Mouse (Mus musculus) midbrain, embryonic 16.5 days (tissue): ENCODE measurements at regions not wholly inside any gene's neighbourhood (a gene's known extent, or its start where the extent isn't known, plus 50 kb on each side); places are given as distances from the start of the nearest gene placed in this dataset.

Experiments used
- ATAC-seq: fragments of 200-750 bp; cut with Nextera tagmentation; 2 replicates; pipeline ENCODE4 v1.8.0; 2017; ENCODE audit warnings: moderate TSS enrichment
- H3K27ac ChIP-seq: fragments of 300-500 bp; sonication (generic); 2 replicates; pipeline ENCODE4 v1.5.1; 2014; ENCODE audit warnings: mild to moderate bottlenecking, low read length, mixed read lengths
- H3K27me3 ChIP-seq: fragments of 300-500 bp; sonication (generic); 2 replicates; pipeline ENCODE4 v1.6.1; 2014; ENCODE audit warnings: low read depth, low read length, mixed read lengths; ENCODE audit not compliant: control insufficient read depth, insufficient read depth
- H3K36me3 ChIP-seq: fragments of 300-500 bp; sonication (generic); 2 replicates; pipeline ENCODE4 v1.6.1; 2014; ENCODE audit warnings: mild to moderate bottlenecking, low read length, moderate library complexity, mixed read lengths; ENCODE audit not compliant: control insufficient read depth, insufficient read depth
- H3K4me1 ChIP-seq: fragments of 300-500 bp; sonication (generic); 2 replicates; pipeline ENCODE4 v1.6.1; 2014; ENCODE audit warnings: mild to moderate bottlenecking, low read length, mixed read lengths; ENCODE audit not compliant: control insufficient read depth, insufficient read depth
- H3K4me2 ChIP-seq: fragments of 300-500 bp; sonication (generic); 2 replicates; pipeline ENCODE4 v1.6.1; 2014; ENCODE audit warnings: mild to moderate bottlenecking, low read length, mixed read lengths
- H3K4me3 ChIP-seq: fragments of 300-500 bp; sonication (generic); 2 replicates; pipeline ENCODE4 v1.5.1; 2014; ENCODE audit warnings: low read depth, mild to moderate bottlenecking, low read length, moderate library complexity, mixed read lengths
- H3K9ac ChIP-seq: fragments of 300-500 bp; sonication (generic); 2 replicates; pipeline ENCODE4 v1.6.1; 2014; ENCODE audit warnings: low read depth, low read length, mixed read lengths
- H3K9me3 ChIP-seq: fragments of 300-500 bp; sonication (generic); replicated peaks from 2 replicates; pipeline ENCODE4 v1.6.1; 2014; ENCODE audit warnings: mild to moderate bottlenecking, low read length, mixed read lengths; ENCODE audit not compliant: control insufficient read depth, poor library complexity, severe bottlenecking
- WGBS: fragments of 180-500 bp; shearing (Covaris S2); extraction: QIAGEN DNeasy Blood & Tissue Kit; methylation state at CpG from one replicate; pipeline ENCODE4 v1.1.7; 2014; 5-methylcytosine and 5-hydroxymethylcytosine counted together

DNA sequence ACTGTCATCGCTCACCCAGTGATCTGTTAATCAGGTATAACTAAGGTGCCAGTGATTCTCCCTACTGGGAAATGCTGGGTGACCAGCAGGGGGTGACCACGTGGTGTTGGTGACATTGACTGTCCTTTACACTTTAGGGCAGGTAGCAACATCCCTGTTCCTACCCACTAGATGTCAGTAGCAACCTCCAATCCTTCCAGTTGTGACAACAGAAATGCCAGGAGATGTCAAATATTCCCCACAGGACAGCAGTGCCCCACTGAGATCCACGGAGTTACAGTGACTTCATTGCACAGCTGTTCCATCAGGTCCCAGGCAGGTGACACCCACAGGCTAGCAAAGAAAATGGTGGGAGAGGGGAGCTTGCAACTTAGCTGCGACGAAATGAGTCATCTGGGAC lies 176.0 kb downstream of the 1810013L24Rik start:
- Histone ChIP-seq H3K9me3 (no peaks in the 10 kb centered on the region), H3K27ac (no peak overlapping the region), H3K4me1 (peaks cover 8% of the 10 kb centered on the region; the same call in 1 of the 2 replicates), H3K4me3 (no peak overlapping the region), H3K27me3 (0 out of 2 replicates have a peak, but pooled peaks cover 3% of the 10 kb centered on the region), H3K4me2 (no peak overlapping the region), H3K9ac (no peak overlapping the region), H3K36me3 (no peaks in the 10 kb centered on the region)
- ATAC-seq: no peak
- WGBS: 34% methylated on average over 5 of the region's 5 CpGs

- 0 out of 2 replicates have a peak, but pooled peaks cover 3% of the 10 kb centered on the region for H3K27me3 ChIP-seq
- no peak overlapping the region for H3K4me3 ChIP-seq
- 24% methylated on average over 19 of the region's 19 CpGs for WGBS
- H3K36me3 ChIP-seq: no peaks in the 10 kb centered on the region
- no peak overlapping the region for H3K27ac ChIP-seq
- H3K9ac ChIP-seq: no peak overlapping the region
- peak; percentile 89; the same call in 1 of the 2 replicates for ATAC-seq
- no peak overlapping the region for H3K4me2 ChIP-seq
- no peaks in the 10 kb centered on the region for H3K9me3 ChIP-seq
- no peaks in the 10 kb centered on the region for H3K4me1 ChIP-seq
These were observed 179.6 kb downstream of the 1810013L24Rik start for GRCm38 (mm10) chr16:9009361-9010083.

DNA sequence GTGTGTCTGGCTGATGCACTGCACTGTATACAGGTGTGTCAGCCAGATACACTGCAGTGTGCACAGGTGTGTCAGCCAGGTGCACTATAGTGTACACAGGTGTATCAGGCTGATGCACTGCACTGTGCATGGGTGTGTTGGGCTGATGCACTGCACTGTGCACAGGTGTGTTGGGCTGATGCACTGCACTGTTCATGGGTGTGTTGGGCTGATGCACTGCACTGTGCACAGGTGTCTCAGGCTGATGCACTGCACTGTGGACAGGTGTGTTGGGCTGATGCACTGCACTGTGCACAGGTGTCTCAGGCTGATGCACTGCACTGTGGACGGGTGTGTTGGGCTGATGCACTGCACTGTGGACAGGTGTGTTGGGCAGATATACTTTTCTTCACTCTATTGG lies 181.2 kb downstream of the 1810013L24Rik start:
- H3K36me3 ChIP-seq: no peaks in the 10 kb centered on the region
- no peaks in the 10 kb centered on the region for H3K9me3 ChIP-seq
- no peak overlapping the region for H3K27ac ChIP-seq
- no peak overlapping the region for H3K4me2 ChIP-seq
- no peak overlapping the region for H3K4me3 ChIP-seq
- H3K27me3 ChIP-seq: 0 out of 2 replicates have a peak, but pooled peaks cover 3% of the 10 kb centered on the region
- no peak for ATAC-seq
- no peak overlapping the region for H3K9ac ChIP-seq
- no peaks in the 10 kb centered on the region for H3K4me1 ChIP-seq
- 89% methylated on average over 1 of the region's 1 CpGs for WGBS

GRCm38 (mm10) chr16:9011691-9012090 lies 181.8 kb downstream of the 1810013L24Rik start:
- H3K9ac ChIP-seq: no peak overlapping the region
- H3K9me3 ChIP-seq: no peaks in the 10 kb centered on the region
- H3K4me1 ChIP-seq: no peaks in the 10 kb centered on the region
- H3K4me3 ChIP-seq: no peak overlapping the region
- no peak for ATAC-seq
- H3K27me3 ChIP-seq: 0 out of 2 replicates have a peak, but pooled peaks cover 3% of the 10 kb centered on the region
- no peak overlapping the region for H3K27ac ChIP-seq
- H3K4me2 ChIP-seq: no peak overlapping the region
- 60% methylated on average over 4 of the region's 4 CpGs for WGBS
- no peaks in the 10 kb centered on the region for H3K36me3 ChIP-seq

GRCm38 (mm10) chr16:9016040-9016761 lies 186.3 kb downstream of the 1810013L24Rik start:
- Histone ChIP-seq H3K36me3 (no peaks in the 10 kb centered on the region), H3K27ac (no peak overlapping the region), H3K4me2 (no peak overlapping the region), H3K27me3 (no peaks in the 10 kb centered on the region), H3K4me3 (no peak overlapping the region), H3K4me1 (no peaks in the 10 kb centered on the region), H3K9me3 (no peaks in the 10 kb centered on the region), H3K9ac (no peak overlapping the region)
- ATAC-seq: no peak
- 75% methylated on average over 13 of the region's 13 CpGs for WGBS

- no peak for ATAC-seq
- Histone ChIP-seq H3K27me3 (no peaks in the 10 kb centered on the region), H3K27ac (no peak overlapping the region), H3K4me1 (no peaks in the 10 kb centered on the region), H3K9ac (no peak overlapping the region), H3K4me3 (no peak overlapping the region), H3K36me3 (no peaks in the 10 kb centered on the region), H3K9me3 (no peaks in the 10 kb centered on the region), H3K4me2 (no peak overlapping the region)
- 88% methylated on average over 7 of the region's 7 CpGs for WGBS
These were observed 186.8 kb downstream of the 1810013L24Rik start for GRCm38 (mm10) chr16:9016762-9017086.

DNA sequence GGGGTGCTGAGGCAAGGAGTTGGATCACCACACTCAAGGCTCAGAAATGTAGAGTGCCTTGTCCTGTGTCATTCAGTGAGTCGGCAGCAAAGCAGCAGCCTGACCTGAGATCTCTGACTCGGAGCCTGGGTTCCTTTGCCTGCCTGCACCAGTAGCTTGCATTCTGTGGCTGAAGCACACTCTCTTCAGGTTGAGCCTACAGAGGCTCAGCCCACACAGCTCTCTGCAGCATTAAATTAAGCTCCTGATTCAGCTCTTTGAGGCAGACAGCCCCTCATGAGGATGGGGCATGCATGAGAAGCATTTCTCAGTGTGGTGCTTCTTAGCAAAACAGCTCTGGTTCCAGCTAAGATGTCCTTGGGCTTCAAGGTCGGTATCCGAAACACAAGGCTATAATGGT lies 200.8 kb downstream of the 1810013L24Rik start:
- H3K9ac ChIP-seq: no peak overlapping the region
- no peak for ATAC-seq
- no peaks in the 10 kb centered on the region for H3K36me3 ChIP-seq
- no peak overlapping the region for H3K4me3 ChIP-seq
- no peaks in the 10 kb centered on the region for H3K9me3 ChIP-seq
- no peak overlapping the region for H3K27ac ChIP-seq
- H3K4me1 ChIP-seq: no peaks in the 10 kb centered on the region
- no peak overlapping the region for H3K4me2 ChIP-seq
- H3K27me3 ChIP-seq: no peaks in the 10 kb centered on the region
- 86% methylated on average over 4 of the region's 4 CpGs for WGBS

- Histone ChIP-seq H3K4me3 (no peak overlapping the region), H3K4me1 (no peaks in the 10 kb centered on the region), H3K27me3 (no peaks in the 10 kb centered on the region), H3K4me2 (no peak overlapping the region), H3K27ac (no peak overlapping the region), H3K9me3 (no peaks in the 10 kb centered on the region), H3K9ac (no peak overlapping the region), H3K36me3 (no peaks in the 10 kb centered on the region)
- 67% methylated on average over 6 of the region's 6 CpGs for WGBS
- ATAC-seq: no peak
These were observed 213.4 kb downstream of the 1810013L24Rik start for GRCm38 (mm10) chr16:9043271-9043670.

DNA sequence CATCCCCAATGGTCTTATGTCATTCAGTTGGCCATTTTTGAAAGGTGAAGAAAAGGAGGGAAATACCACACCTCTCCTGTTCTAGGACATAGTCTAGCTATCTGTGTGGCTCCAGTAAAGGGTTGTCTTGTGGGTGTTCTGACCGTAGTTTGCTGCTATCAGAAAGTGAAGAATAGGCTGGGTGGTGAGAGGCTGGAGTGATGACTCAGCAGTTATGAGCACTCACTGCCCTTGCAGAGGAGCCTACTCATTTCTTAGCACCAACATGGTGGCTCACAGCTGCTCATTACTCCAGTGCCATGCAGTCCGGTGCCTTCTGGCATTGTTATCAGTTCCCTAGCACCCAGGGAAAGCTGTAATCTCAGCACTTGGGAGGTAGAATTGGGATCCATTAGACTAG lies 217.0 kb downstream of the 1810013L24Rik start:
- H3K36me3 ChIP-seq: no peaks in the 10 kb centered on the region
- no peak overlapping the region for H3K4me3 ChIP-seq
- no peak overlapping the region for H3K27ac ChIP-seq
- no peaks in the 10 kb centered on the region for H3K9me3 ChIP-seq
- no peaks in the 10 kb centered on the region for H3K27me3 ChIP-seq
- no peak overlapping the region for H3K9ac ChIP-seq
- no peak for ATAC-seq
- H3K4me1 ChIP-seq: no peaks in the 10 kb centered on the region
- no peak overlapping the region for H3K4me2 ChIP-seq
- 89% methylated on average over 2 of the region's 2 CpGs for WGBS
